Mouse (Mus musculus) MEL (cell line): ENCODE data around the gene Dusp22. TPM values are rescaled to one million over a fixed set of nuclear protein-coding genes. Genes with fewer than 3 reads are reported as not detected.

ENCODE experiments used
- DNase-seq: peaks from one replicate; pipeline ENCODE4 v3.0.0; 2011; ENCODE audit warnings: low read depth, low spot score
- H3K27ac ChIP-seq: 2 replicates; pipeline ENCODE4 v1.5.1; 2012; ENCODE audit warnings: low read depth, mild to moderate bottlenecking, control low read depth, low read length, moderate library complexity; ENCODE audit not compliant: control insufficient read depth
- H3K27me3 ChIP-seq, 2 experiments: fragments of 150-350 bp in 1 of 2; sonication (generic) in 1 of 2; 2 replicates each; pipeline ENCODE4 v1.6.1; 2012; ENCODE audit warnings: low read length in 2 of 2, mild to moderate bottlenecking in 2 of 2, improper control_type of control experiment in 1 of 2, moderate library complexity in 1 of 2; ENCODE audit not compliant: insufficient read depth in 2 of 2, control insufficient read depth in 1 of 2
- H3K36me3 ChIP-seq, 2 experiments: 2 replicates each; pipeline ENCODE4 v1.6.1; 2012 to 2014; ENCODE audit warnings: low read length in 2 of 2, improper control_type of control experiment in 1 of 2, inconsistent platforms in 1 of 2, mild to moderate bottlenecking in 1 of 2; ENCODE audit not compliant: insufficient read depth in 2 of 2, control insufficient read depth in 1 of 2
- H3K4me1 ChIP-seq, 2 experiments: fragments of 150-350 bp in 1 of 2; sonication (generic) in 1 of 2; 2 replicates each; pipeline ENCODE4 v1.6.1; 2012; ENCODE audit warnings: low read length in 2 of 2, improper control_type of control experiment in 1 of 2, mild to moderate bottlenecking in 1 of 2; ENCODE audit not compliant: insufficient read depth in 2 of 2, control insufficient read depth in 1 of 2
- H3K4me3 ChIP-seq, 2 experiments: fragments of 150-350 bp in 1 of 2; sonication (generic) in 1 of 2; 2 replicates each; pipeline ENCODE4 v1.5.1; 2012; ENCODE audit warnings: low read depth in 2 of 2, low read length in 2 of 2, mild to moderate bottlenecking in 2 of 2, moderate library complexity in 2 of 2, control low read depth in 1 of 2, improper control_type of control experiment in 1 of 2; ENCODE audit not compliant: control insufficient read depth in 1 of 2, insufficient read depth in 1 of 2
- H3K79me2 ChIP-seq: 2 replicates; pipeline ENCODE4 v1.6.1; 2012; ENCODE audit warnings: mild to moderate bottlenecking, low read length, moderate library complexity; ENCODE audit not compliant: control insufficient read depth, poor library complexity, insufficient read depth
- H3K9ac ChIP-seq: 2 replicates; pipeline ENCODE4 v1.6.1; 2012; ENCODE audit warnings: low read depth, mild to moderate bottlenecking, control low read depth, low read length, moderate library complexity; ENCODE audit not compliant: control insufficient read depth, poor library complexity, severe bottlenecking
- H3K9me3 ChIP-seq: fragments of 150-350 bp; sonication (generic); replicated peaks from 2 replicates; pipeline ENCODE4 v1.6.1; 2012; ENCODE audit warnings: mild to moderate bottlenecking, low read length, improper control_type of control experiment, moderate library complexity; ENCODE audit not compliant: insufficient read depth
- CHD2 ChIP-seq: IDR thresholded peaks from 2 replicates; pipeline ENCODE4 v1.6.1; 2011; ENCODE audit warnings: low read length, improper control_type of control experiment
- E2F4 ChIP-seq: IDR thresholded peaks from 2 replicates; pipeline ENCODE4 v1.6.1; 2011; ENCODE audit warnings: low read depth, low read length, improper control_type of control experiment, borderline replicate concordance
- GABPA ChIP-seq: IDR thresholded peaks from 2 replicates; pipeline ENCODE4 v1.6.1; 2012; ENCODE audit warnings: low read depth, mild to moderate bottlenecking, inconsistent platforms, low read length, improper control_type of control experiment, moderate library complexity
- GATA1 ChIP-seq: IDR thresholded peaks from 2 replicates; pipeline ENCODE4 v1.6.1; 2011; ENCODE audit warnings: low read depth, low read length, improper control_type of control experiment
- HCFC1 ChIP-seq: IDR thresholded peaks from 2 replicates; pipeline ENCODE4 v1.6.1; 2012; ENCODE audit warnings: low read depth, mild to moderate bottlenecking, inconsistent platforms, low read length, improper control_type of control experiment, moderate library complexity
- KAT2A ChIP-seq: conservative IDR thresholded peaks from 2 replicates; pipeline ENCODE4 v1.6.1; 2012; ENCODE audit warnings: low read depth, low read length, improper control_type of control experiment, inconsistent platforms
- MAX ChIP-seq: IDR thresholded peaks from 2 replicates; pipeline ENCODE4 v1.6.1; 2011; ENCODE audit warnings: low read length, improper control_type of control experiment
- MXI1 ChIP-seq: IDR thresholded peaks from 2 replicates; pipeline ENCODE4 v1.6.1; 2011; ENCODE audit warnings: mild to moderate bottlenecking, low read depth, low read length, improper control_type of control experiment
- MYC ChIP-seq: IDR thresholded peaks from 2 replicates; pipeline ENCODE4 v1.6.1; 2011; ENCODE audit warnings: low read depth, mild to moderate bottlenecking, low read length, improper control_type of control experiment, moderate library complexity
- NRF1 ChIP-seq: IDR thresholded peaks from 2 replicates; pipeline ENCODE4 v1.6.1; 2014; ENCODE audit warnings: low read depth, mild to moderate bottlenecking, inconsistent platforms, low read length, improper control_type of control experiment, moderate library complexity; ENCODE audit not compliant: poor library complexity, insufficient read depth, severe bottlenecking
- POLR2AphosphoS2 ChIP-seq: IDR thresholded peaks from 2 replicates; pipeline ENCODE4 v1.6.1; 2011; ENCODE audit warnings: low read length, improper control_type of control experiment
- POLR2AphosphoS5 ChIP-seq: IDR thresholded peaks from 2 replicates; pipeline ENCODE4 v1.6.1; 2012; ENCODE audit warnings: low read depth, borderline replicate concordance, mild to moderate bottlenecking, inconsistent platforms, low read length, moderate library complexity, mixed read lengths
- RAD21 ChIP-seq: IDR thresholded peaks from 2 replicates; pipeline ENCODE4 v1.6.1; 2011; ENCODE audit warnings: mild to moderate bottlenecking, low read depth, low read length, improper control_type of control experiment
- RCOR1 ChIP-seq: IDR thresholded peaks from 2 replicates; pipeline ENCODE4 v1.6.1; 2012; ENCODE audit warnings: low read depth, mild to moderate bottlenecking, inconsistent platforms, low read length, improper control_type of control experiment
- SIN3A ChIP-seq: IDR thresholded peaks from 2 replicates; pipeline ENCODE4 v1.6.1; 2012; ENCODE audit warnings: low read length, improper control_type of control experiment, inconsistent platforms
- SMC3 ChIP-seq: IDR thresholded peaks from 2 replicates; pipeline ENCODE4 v1.6.1; 2011; ENCODE audit warnings: low read depth, low read length, improper control_type of control experiment
- TAL1 ChIP-seq: IDR thresholded peaks from 2 replicates; pipeline ENCODE4 v1.6.1; 2012; ENCODE audit warnings: mild to moderate bottlenecking, inconsistent platforms, low read length, moderate library complexity, mixed read lengths
- TBP ChIP-seq: IDR thresholded peaks from 2 replicates; pipeline ENCODE4 v1.8.0; 2011; ENCODE audit warnings: low read depth, low read length, improper control_type of control experiment
- TCF12 ChIP-seq: IDR thresholded peaks from 2 replicates; pipeline ENCODE4 v1.6.1; 2014; ENCODE audit warnings: low read depth, mild to moderate bottlenecking, inconsistent platforms, low read length, improper control_type of control experiment, moderate library complexity
- UBTF ChIP-seq: IDR thresholded peaks from 2 replicates; pipeline ENCODE4 v1.6.1; 2012; ENCODE audit warnings: low read depth, mild to moderate bottlenecking, inconsistent platforms, low read length, improper control_type of control experiment, moderate library complexity, borderline replicate concordance; ENCODE audit not compliant: insufficient read depth
- USF1 ChIP-seq: IDR thresholded peaks from 2 replicates; pipeline ENCODE4 v1.6.1; 2014; ENCODE audit warnings: low read depth, mild to moderate bottlenecking, inconsistent platforms, low read length, improper control_type of control experiment, moderate library complexity
- ZKSCAN1 ChIP-seq: IDR thresholded peaks from 2 replicates; pipeline ENCODE4 v1.6.1; 2012; ENCODE audit warnings: low read depth, mild to moderate bottlenecking, inconsistent platforms, low read length, improper control_type of control experiment, moderate library complexity
- ZMIZ1 ChIP-seq: IDR thresholded peaks from 2 replicates; pipeline ENCODE4 v1.6.1; 2012; ENCODE audit warnings: low read depth, mild to moderate bottlenecking, inconsistent platforms, low read length, improper control_type of control experiment, moderate library complexity
- polyA plus RNA-seq, 2 experiments: library from polyadenylated mRNA; stranded (reverse) in 1 of 2; unstranded in 1 of 2; fragments of >175 nt in 1 of 2; fragments of >200 nt in 1 of 2; gene quantifications; 2 replicates each; pipeline versions ENCODE4 v1.2.1 to v1.2.4; 2012; ENCODE audit warnings: low replicate concordance in 2 of 2, low read depth in 1 of 2; ENCODE audit not compliant: insufficient read length in 2 of 2, insufficient read depth in 1 of 2, missing spikeins in 1 of 2
- total RNA-seq: library from RNA; depleted of rRNA; stranded (reverse); fragments of 300-350 nt; gene quantifications from 2 replicates; pipeline ENCODE4 v1.2.3, GENCODE M21; 2012

The Dusp22 gene
- total and polyA plus RNA-seq, 3 experiments = not detected

DNA sequence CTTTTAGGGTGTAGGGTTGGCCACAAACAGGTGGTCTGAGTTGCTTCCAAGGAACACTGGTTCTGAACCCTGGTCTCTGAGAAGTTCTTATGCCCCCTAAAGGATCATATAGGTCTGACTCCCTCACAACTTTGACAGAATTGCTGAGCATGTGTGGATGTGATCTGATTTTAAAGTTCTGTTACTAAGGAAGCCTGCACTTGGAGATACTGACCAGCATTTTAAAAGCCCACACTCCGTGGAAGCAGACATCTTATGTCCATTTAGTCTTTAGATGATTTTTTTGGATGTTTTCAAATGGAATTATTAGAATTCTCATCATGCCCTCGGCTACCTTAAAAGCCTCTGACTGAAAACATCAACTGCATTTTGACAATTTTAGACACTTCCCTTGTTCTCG, 95.8 kb downstream of the Dusp22 start:
- no peak overlapping the region for H3K9ac ChIP-seq
- H3K27ac ChIP-seq = no peak overlapping the region
- no peak for DNase-seq
- no peaks in the 10 kb centered on the region for H3K9me3 ChIP-seq
- no peaks in the 10 kb centered on the region for H3K79me2 ChIP-seq
- no peaks in the 10 kb centered on the region for H3K4me1 ChIP-seq
- H3K27me3 ChIP-seq = no peaks in the 10 kb centered on the region
- no peak for TF ChIP-seq UBTF
- TF ChIP-seq NRF1 = no peak
- no peak for TF ChIP-seq E2F4
- TF ChIP-seq TCF12 = no peak
- no peak for TF ChIP-seq RAD21
- no peak for TF ChIP-seq GABPA
- no peak for TF ChIP-seq SIN3A
- no peak for TF ChIP-seq SMC3
- TF ChIP-seq RCOR1 = no peak
- no peak for TF ChIP-seq ZKSCAN1
- TF ChIP-seq GATA1 = no peak
- H3K4me3 ChIP-seq = no peak overlapping the region
- no peaks in the 10 kb centered on the region for H3K36me3 ChIP-seq

DNA sequence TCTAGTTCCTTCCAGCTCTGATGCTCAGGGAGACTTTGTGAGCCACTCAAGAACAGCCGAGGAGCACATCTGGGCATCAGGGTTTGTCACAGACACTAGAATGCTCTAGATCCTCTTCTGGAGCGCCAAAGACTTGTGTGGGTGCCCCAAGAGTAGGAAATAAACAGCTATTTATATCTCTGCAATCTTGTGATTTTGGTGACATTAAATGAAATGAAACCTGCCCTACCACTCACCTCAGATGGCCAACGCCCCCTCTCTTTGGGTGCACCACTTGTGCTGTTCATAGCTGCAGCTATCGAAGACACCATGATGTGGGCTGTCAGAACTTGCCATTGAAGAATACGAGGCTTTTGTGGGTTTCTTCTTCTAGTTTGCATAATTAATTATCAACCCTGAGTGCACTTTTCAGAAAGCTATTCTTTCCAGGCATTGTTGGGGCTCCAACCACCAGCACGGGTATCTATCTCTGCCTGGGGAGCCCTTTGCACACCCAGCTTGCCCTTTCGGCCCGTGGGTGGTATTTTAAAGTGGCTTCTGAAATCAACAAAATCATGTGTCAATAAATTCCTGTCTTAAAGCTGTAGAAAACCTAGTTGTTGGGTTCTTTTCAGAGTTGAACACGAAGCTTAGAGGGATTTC, 96.3 kb downstream of the Dusp22 start:
- no peaks in the 10 kb centered on the region for H3K27me3 ChIP-seq
- H3K79me2 ChIP-seq = no peaks in the 10 kb centered on the region
- no peaks in the 10 kb centered on the region for H3K4me1 ChIP-seq
- no peaks in the 10 kb centered on the region for H3K36me3 ChIP-seq
- TF ChIP-seq TBP (no peak), CHD2 (no peak), KAT2A (no peak), RCOR1 (no peak), HCFC1 (no peak), ZKSCAN1 (no peak), SMC3 (no peak), MXI1 (no peak), ZMIZ1 (no peak), POLR2AphosphoS5 (no peak), MAX (no peak), POLR2AphosphoS2 (no peak), USF1 (no peak), MYC (no peak), GABPA (no peak), TCF12 (no peak), TAL1 (no peak)
- TF ChIP-seq, all 39 proteins: peak for 0
- DNase-seq = no peak
- no peak overlapping the region for H3K27ac ChIP-seq
- H3K4me3 ChIP-seq = no peak overlapping the region
- H3K9me3 ChIP-seq = no peaks in the 10 kb centered on the region
- H3K9ac ChIP-seq = no peak overlapping the region
